Mouse (Mus musculus) heart, postnatal 0 days (tissue): ENCODE measurements around the gene Intu.

ENCODE experiments used
- CTCF ChIP-seq: IDR thresholded peaks from 2 replicates; pipeline ENCODE4 v1.5.1; 2016; ENCODE audit warnings: antibody characterized with exemption, control low read depth, low read depth
- EP300 ChIP-seq: IDR thresholded peaks from 2 replicates; pipeline ENCODE4 v1.6.1; 2016; ENCODE audit warnings: antibody characterized with exemption, low read depth

DNA sequence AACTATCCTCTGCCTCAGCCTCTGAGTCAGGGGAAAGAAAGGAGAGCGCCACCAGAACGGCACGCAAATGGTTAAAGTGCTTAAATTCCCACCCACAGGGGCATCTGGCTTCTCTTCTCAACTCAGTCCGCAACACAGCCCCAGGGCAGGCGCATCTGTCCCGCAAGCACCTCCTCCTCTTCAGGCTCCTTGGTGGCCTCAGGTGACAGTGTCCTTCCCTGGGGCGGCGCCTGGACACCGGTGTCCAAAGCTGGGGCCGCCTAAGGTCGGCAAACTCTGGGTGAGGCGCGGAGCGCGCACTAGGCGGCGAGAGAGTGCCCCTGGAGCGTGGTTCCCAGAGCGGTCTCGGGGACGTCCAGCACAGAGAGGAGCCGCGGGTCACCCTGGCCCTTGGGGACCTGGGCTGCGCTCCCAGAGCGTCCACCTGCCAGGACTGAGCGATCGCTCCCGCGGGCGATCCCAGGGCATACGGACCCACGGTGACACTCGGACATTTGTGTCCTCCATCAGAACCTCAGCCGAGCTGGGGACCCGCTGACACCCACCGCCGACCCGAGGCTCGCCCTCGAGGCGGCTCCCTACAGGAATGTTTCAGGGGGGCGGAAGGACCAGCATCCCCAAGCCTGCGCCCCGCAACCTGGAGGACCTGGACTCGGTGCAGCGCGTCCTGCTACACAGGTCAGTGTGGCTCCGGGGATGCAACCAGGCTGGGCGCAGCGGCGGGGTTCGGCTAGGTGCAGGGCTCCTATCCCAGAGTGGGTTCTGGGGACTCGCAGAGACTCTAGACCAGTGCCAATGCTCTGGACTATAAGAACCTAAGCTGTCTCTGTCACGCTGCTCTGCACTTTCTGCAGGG lies at the start of gene Intu:
- TF ChIP-seq CTCF (peak; percentile 60), EP300 (no peak)
